Mouse (Mus musculus): ENCODE results near the gene Pcnt.

DNA sequence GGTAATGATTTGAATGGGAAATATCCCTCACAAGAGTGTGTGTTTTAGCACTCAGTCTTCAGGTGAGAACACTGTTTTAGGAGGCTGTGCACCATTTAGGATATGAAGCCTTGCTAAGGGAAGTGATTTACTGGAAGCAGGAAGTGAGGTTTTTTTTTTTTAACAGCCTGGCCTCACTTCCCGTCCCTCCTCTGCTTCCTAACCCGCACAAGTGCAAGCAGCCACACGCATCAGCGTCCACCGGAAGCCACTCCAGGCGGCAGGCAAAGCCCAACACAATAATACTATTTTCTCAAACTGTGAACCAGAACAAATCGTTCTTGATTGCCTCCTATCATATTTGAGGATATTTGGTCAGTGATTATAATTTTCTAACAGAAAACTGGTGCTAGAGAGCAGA, 90.6 kb downstream of the Pcnt start:
- TF ChIP-seq CTCF (IDR thresholded peaks at IDR 0.05; ENCODE audit: low read depth): no peak
- no peak for TF ChIP-seq EP300 (IDR thresholded peaks at IDR 0.05; ENCODE audit: low read depth)
